Mouse (Mus musculus): Measurements from ENCODE around the gene Camkv. TPM values are rescaled to one million over a fixed set of nuclear protein-coding genes. Genes with fewer than 3 reads are reported as not detected.

Gene Camkv
- 0.79 and 2.3 TPM in 2 replicates for polyA plus RNA-seq (2016; fragmentation: Nextera tagmentation; extraction: Ambion mirVana)

GRCm38 (mm10) chr9:107935374-107935773, at the start of gene Camkv:
Gene Camkv, plus strand, starts transcription at chr9:107935674.
- Histone ChIP-seq H3K4me1 (peaks cover 14% of the 10 kb centered on the region), H3K36me3 (no peaks in the 10 kb centered on the region), H3K4me3 (peak within 1 kb of the TSS; percentile 68), H3K9me3 (no peaks in the 10 kb centered on the region), H3K27me3 (ENCODE audit: insufficient read depth, poor library complexity, severe bottlenecking) (peaks cover 63% of the 10 kb centered on the region), H3K27ac (peak within 1 kb of the TSS; percentile 74)
- no peak for DNase-seq (ENCODE audit: low spot score)
- WGBS, result 11% methylated on average over 3 of the region's 3 CpGs

DNA sequence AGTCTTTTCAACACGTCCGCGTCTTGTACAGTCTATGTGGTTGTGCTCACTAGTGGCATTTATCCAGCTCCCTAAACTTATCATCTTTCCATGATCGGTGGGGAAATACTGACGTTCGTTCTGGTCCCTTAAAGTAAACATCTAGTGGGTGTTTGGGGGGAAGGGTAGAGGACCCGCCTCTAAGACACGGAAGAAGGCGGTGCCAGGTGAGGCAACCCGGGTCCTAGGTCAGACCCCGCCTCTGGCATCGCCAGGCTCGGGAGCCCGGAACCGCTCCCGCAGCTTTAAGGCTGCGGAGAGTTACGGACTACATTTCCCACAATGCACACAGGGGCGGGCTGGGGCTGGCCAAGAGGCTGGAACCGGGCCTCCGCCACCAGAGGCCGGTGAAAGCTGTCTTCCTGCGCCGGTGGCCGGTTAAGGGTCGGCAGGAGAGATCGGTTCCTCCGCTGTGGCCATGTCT, 47.6 kb upstream of the Camkv start, which contains the start of gene Mon1a:
Gene Mon1a, plus strand, starts transcription at position 348 of the 463 bp plus-strand sequence.
- Histone ChIP-seq H3K27me3 (ENCODE audit: insufficient read depth, poor library complexity, severe bottlenecking) (peaks cover 10% of the 10 kb centered on the region; the same call in 1 of the 2 replicates), H3K4me1 (peaks cover 20% of the 10 kb centered on the region), H3K9me3 (no peaks in the 10 kb centered on the region), H3K4me3 (peak within 1 kb of the TSS; percentile 86), H3K36me3 (no peaks in the 10 kb centered on the region), H3K27ac (peak within 1 kb of the TSS; percentile 88)
- peak; percentile 95 for DNase-seq (ENCODE audit: low spot score)
- WGBS, result under 1% methylated on average over 28 of the region's 28 CpGs

- no peaks in the 10 kb centered on the region for H3K36me3 ChIP-seq
- H3K4me3 ChIP-seq, result peak overlapping the region; percentile 86
- DNase-seq (ENCODE audit: low spot score), result no peak
- H3K27me3 ChIP-seq (ENCODE audit: insufficient read depth, poor library complexity, severe bottlenecking), result peaks cover 10% of the 10 kb centered on the region; the same call in 1 of the 2 replicates
- WGBS, result 0% methylated on average over 18 of the region's 18 CpGs
- no peaks in the 10 kb centered on the region for H3K9me3 ChIP-seq
- peak overlapping the region; percentile 88 for H3K27ac ChIP-seq
- H3K4me1 ChIP-seq, result peaks cover 20% of the 10 kb centered on the region
Observed at GRCm38 (mm10) chr9:107888267-107888850, 47.1 kb upstream of the Camkv start.

DNA sequence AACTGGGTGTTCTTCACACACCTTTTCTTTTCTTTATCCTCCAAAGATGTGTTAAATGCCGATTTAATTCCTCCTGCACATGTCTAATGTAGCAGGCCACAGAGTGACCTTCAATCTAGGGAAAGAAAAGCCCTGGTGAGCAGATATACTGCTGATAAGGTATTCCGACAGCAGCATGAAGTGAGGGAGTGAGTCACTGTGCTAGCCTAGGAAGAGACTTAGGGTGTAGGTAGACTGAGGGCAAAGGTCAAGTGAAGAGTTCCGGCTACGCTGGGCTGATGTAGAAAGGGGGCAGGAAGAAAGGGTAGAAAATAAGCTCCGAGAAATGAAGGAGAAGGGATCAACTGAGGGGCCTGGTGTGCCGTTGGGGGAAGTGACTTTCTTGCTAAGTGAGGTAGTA, 45.2 kb upstream of the Camkv start:
- WGBS, result 72% methylated on average over 6 of the region's 6 CpGs

DNA sequence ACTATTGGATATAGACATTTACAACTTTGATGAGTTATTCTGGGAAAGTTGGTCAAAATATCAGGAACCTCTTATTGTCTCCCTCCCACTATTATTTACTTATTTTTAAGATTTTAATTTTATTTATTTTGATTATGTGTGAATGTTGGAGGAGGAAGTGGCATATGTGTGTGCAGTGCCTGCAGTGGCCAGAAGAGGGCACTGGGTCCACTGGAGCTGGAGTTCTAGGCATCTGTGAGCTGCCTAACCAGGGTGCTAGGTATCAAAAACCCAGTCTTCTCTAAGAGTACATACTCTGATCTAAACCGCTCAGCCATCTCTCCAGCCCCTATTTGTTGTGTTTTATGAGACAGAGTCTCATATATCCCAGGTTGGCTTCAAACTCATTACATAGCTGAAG, 44.5 kb upstream of the Camkv start:
- no peak for DNase-seq (ENCODE audit: low spot score)
- peaks cover 8% of the 10 kb centered on the region; the same call in 1 of the 2 replicates for H3K27me3 ChIP-seq (ENCODE audit: insufficient read depth, poor library complexity, severe bottlenecking)
- no peaks in the 10 kb centered on the region for H3K9me3 ChIP-seq
- H3K36me3 ChIP-seq, result no peaks in the 10 kb centered on the region
- WGBS, result 100% methylated on average over 1 of the region's 1 CpGs
- no peak overlapping the region for H3K4me3 ChIP-seq
- no peak overlapping the region for H3K27ac ChIP-seq
- H3K4me1 ChIP-seq, result peaks cover 20% of the 10 kb centered on the region

More for the DNA sequence above, 45.2 kb upstream of the Camkv start:
- no peak for DNase-seq (ENCODE audit: low spot score)
- peaks cover 10% of the 10 kb centered on the region; the same call in 1 of the 2 replicates for H3K27me3 ChIP-seq (ENCODE audit: insufficient read depth, poor library complexity, severe bottlenecking)
- H3K27ac ChIP-seq, result no peak overlapping the region
- peaks cover 20% of the 10 kb centered on the region for H3K4me1 ChIP-seq
- H3K36me3 ChIP-seq, result no peaks in the 10 kb centered on the region
- no peaks in the 10 kb centered on the region for H3K9me3 ChIP-seq
- H3K4me3 ChIP-seq, result no peak overlapping the region

GRCm38 (mm10) chr9:107898563-107898962, 36.9 kb upstream of the Camkv start:
- Histone ChIP-seq H3K36me3 (peaks cover 24% of the 10 kb centered on the region), H3K4me1 (peaks cover 15% of the 10 kb centered on the region), H3K27me3 (ENCODE audit: insufficient read depth, poor library complexity, severe bottlenecking) (peaks cover 46% of the 10 kb centered on the region), H3K9me3 (no peaks in the 10 kb centered on the region), H3K4me3 (no peak overlapping the region), H3K27ac (no peak overlapping the region)
- no peak for DNase-seq (ENCODE audit: low spot score)
- WGBS, result 85% methylated on average over 10 of the region's 10 CpGs

- H3K4me1 ChIP-seq, result peaks cover 15% of the 10 kb centered on the region
- peaks cover 52% of the 10 kb centered on the region for H3K27me3 ChIP-seq (ENCODE audit: insufficient read depth, poor library complexity, severe bottlenecking)
- no peak overlapping the region for H3K27ac ChIP-seq
- no peaks in the 10 kb centered on the region for H3K9me3 ChIP-seq
- 62% methylated on average over 12 of the region's 12 CpGs for WGBS
- H3K4me3 ChIP-seq, result no peak overlapping the region
- H3K36me3 ChIP-seq, result peaks cover 24% of the 10 kb centered on the region
- no peak for DNase-seq (ENCODE audit: low spot score)
Observed at GRCm38 (mm10) chr9:107899855-107900254, 35.6 kb upstream of the Camkv start.

GRCm38 (mm10) chr9:107900840-107901626, 34.4 kb upstream of the Camkv start:
- H3K27ac ChIP-seq, result peak overlapping the region; percentile 37
- peaks cover 52% of the 10 kb centered on the region for H3K27me3 ChIP-seq (ENCODE audit: insufficient read depth, poor library complexity, severe bottlenecking)
- H3K9me3 ChIP-seq, result no peaks in the 10 kb centered on the region
- H3K4me1 ChIP-seq, result peaks cover 18% of the 10 kb centered on the region
- 5% methylated on average over 44 of the region's 44 CpGs for whole genome bisulfite sequencing
- DNase-seq (ENCODE audit: low spot score), result no peak
- H3K4me3 ChIP-seq, result peak overlapping the region; percentile 58
- peaks cover 24% of the 10 kb centered on the region for H3K36me3 ChIP-seq

GRCm38 (mm10) chr9:107901627-107901914, 33.9 kb upstream of the Camkv start:
- H3K27me3 ChIP-seq (ENCODE audit: insufficient read depth, poor library complexity, severe bottlenecking), result peaks cover 52% of the 10 kb centered on the region
- no peaks in the 10 kb centered on the region for H3K9me3 ChIP-seq
- peaks cover 24% of the 10 kb centered on the region for H3K4me1 ChIP-seq
- H3K4me3 ChIP-seq, result peak overlapping the region; percentile 58
- WGBS, result 18% methylated on average over 17 of the region's 17 CpGs
- H3K27ac ChIP-seq, result no peak overlapping the region
- no peak for DNase-seq (ENCODE audit: low spot score)
- peaks cover 24% of the 10 kb centered on the region for H3K36me3 ChIP-seq

DNA sequence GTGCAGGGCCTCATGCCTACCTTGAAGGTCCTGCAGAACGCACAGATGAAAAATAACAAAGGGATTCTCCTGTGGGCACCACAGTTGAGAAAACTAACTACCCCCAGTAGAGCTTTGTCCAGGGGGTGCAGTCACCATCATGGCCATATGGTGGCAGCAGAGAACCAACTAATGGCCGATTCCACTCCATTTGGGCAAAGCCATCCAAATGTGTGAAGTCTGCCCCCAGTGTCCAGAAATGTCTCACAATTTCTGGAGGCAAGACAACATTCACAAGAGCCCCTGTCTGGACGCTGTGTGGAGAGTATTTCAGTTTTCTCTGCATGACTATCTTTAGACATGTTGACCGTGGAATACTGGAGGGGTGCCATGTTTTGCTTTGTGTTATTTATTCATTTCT, 30.7 kb upstream of the Camkv start:
- H3K36me3 ChIP-seq, result peaks cover 16% of the 10 kb centered on the region
- no peak overlapping the region for H3K4me3 ChIP-seq
- peaks cover 50% of the 10 kb centered on the region for H3K4me1 ChIP-seq
- no peak overlapping the region for H3K27ac ChIP-seq
- no peaks in the 10 kb centered on the region for H3K9me3 ChIP-seq
- peak; percentile 94 for DNase-seq (ENCODE audit: low spot score)
- WGBS, result 10% methylated on average over 4 of the region's 4 CpGs
- peaks cover 40% of the 10 kb centered on the region for H3K27me3 ChIP-seq (ENCODE audit: insufficient read depth, poor library complexity, severe bottlenecking)

DNA sequence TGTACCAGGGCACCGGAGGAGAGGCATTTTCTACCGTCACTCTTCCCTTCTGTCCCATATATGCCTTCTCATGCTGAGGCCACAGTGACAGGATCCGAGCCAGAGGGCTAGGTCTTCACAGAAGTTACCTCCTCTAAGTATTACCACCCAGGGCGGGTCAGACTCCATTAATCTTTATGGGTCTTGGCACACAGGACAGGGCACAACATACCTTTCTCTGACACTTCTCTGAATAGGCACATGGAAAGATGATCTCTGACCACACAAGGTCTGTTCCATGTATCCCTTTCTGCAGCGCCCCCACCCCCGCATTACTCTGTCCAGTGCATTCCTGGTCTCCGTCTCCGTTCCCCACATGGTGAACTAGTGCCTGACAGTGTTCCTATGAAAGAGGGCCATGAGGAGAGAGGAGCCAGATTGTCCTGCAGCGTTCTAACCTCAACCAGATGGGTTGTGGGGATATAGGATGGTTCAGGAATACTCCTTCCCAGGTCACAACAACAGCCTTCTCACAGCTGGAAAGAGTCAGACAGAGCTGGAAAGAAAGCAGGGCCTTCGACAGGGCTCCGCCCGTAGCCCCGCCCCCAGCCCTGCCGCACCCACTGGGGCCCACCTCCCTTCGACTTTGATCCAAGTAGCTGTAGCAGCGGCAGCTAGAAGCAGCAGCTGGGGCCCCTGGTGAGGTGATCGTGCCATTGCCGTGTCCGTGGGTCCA, 29.1 kb upstream of the Camkv start, which contains the start of gene Mst1r:
Gene Mst1r, plus strand, starts transcription at position 622 of the 715 bp plus-strand sequence.
- peaks cover 41% of the 10 kb centered on the region for H3K4me1 ChIP-seq
- DNase-seq (ENCODE audit: low spot score), result peak; percentile 91
- H3K36me3 ChIP-seq, result 0 out of 2 replicates have a peak, but pooled peaks cover 6% of the 10 kb centered on the region
- H3K27me3 ChIP-seq (ENCODE audit: insufficient read depth, poor library complexity, severe bottlenecking), result peaks cover 28% of the 10 kb centered on the region
- WGBS, result 16% methylated on average over 19 of the region's 19 CpGs
- H3K9me3 ChIP-seq, result no peaks in the 10 kb centered on the region
- peak within 1 kb of the TSS; percentile 58 for H3K4me3 ChIP-seq
- peak within 1 kb of the TSS; percentile 83 for H3K27ac ChIP-seq

DNA sequence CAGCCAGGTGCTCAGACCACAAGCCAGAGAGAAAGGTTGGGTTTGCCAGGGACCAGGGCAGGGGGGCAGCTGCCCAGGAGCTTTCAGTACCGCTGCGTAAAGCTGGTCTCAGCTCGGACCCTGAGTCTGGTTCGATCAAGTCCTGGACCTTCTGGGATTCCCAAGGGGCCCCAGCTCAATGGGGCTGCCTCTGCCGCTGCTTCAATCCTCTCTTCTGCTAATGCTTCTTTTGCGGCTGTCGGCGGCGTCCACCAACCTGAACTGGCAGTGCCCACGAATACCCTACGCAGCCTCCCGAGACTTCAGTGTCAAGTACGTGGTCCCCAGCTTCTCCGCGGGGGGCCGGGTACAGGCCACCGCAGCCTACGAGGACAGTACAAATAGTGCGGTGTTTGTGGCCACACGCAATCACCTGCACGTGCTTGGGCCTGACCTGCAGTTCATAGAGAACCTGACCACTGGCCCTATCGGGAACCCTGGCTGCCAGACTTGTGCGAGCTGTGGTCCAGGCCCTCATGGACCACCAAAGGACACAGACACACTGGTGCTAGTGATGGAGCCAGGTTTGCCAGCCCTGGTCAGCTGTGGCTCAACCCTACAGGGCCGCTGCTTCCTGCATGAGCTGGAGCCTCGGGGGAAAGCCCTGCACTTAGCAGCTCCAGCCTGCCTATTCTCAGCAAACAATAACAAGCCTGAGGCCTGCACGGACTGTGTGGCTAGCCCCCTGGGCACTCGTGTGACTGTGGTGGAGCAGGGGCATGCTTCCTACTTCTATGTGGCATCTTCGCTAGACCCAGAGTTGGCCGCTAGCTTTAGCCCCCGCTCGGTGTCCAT, 28.3 kb upstream of the Camkv start:
- peak overlapping the region; percentile 58 for H3K4me3 ChIP-seq
- H3K27me3 ChIP-seq (ENCODE audit: insufficient read depth, poor library complexity, severe bottlenecking), result peaks cover 27% of the 10 kb centered on the region
- no peaks in the 10 kb centered on the region for H3K9me3 ChIP-seq
- H3K4me1 ChIP-seq, result peaks cover 35% of the 10 kb centered on the region
- 0 out of 2 replicates have a peak, but pooled peaks cover 3% of the 10 kb centered on the region for H3K36me3 ChIP-seq
- 50% methylated on average over 31 of the region's 31 CpGs for WGBS
- H3K27ac ChIP-seq, result peak overlapping the region; percentile 83
- DNase-seq (ENCODE audit: low spot score), result peak; percentile 77

All from heart, embryonic 10.5 days (tissue).